Mouse (Mus musculus): Measurements from ENCODE around the gene Chst3. TPM values are rescaled to one million over a fixed set of nuclear protein-coding genes. Genes with fewer than 3 reads are reported as not detected.
"Not testable (repeated sequence)": the region's sequence is repeated elsewhere in the genome, so short reads cannot be mapped to it uniquely, and the experiment has no call there.

Chst3 gene
- polyA plus RNA-seq, 1 experiment from 2014 or later, result 2.3 TPM

DNA sequence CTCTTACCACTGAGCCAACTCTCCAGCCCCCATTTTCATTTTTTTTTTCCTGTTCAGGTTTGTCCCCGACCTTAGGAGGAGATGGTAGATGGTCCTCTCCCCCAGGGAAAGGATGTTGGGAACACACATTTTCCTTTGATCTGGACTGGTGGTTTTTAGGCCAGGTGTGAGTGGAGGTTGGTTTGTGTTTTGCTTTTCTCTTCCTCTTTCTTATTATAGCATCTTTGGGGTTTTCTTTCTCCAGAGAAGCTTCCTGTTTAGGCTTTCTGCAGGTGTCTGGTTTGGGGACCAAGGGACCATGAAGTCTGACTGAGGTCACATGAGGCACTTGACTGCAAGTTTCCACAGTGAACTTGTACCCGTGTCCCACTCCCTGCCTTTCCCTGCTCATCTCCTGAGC, 50.8 kb downstream of the Chst3 start:
- Histone ChIP-seq H3K4me3 (replicated peaks) (no peak overlapping the region), H3K4me2 (no peak overlapping the region), H3K9ac (no peak overlapping the region), H3K36me3 (no peaks in the 10 kb centered on the region), H3K4me1 (no peaks in the 10 kb centered on the region), H3K27me3 (replicated peaks) (no peaks in the 10 kb centered on the region), H3K27ac (no peak overlapping the region), H3K9me3 (no peaks in the 10 kb centered on the region)
- ATAC-seq (ENCODE audit: insufficient read depth, low FRiP score, low read depth), result no peak
- WGBS, result 51% methylated on average over 2 of the region's 2 CpGs

DNA sequence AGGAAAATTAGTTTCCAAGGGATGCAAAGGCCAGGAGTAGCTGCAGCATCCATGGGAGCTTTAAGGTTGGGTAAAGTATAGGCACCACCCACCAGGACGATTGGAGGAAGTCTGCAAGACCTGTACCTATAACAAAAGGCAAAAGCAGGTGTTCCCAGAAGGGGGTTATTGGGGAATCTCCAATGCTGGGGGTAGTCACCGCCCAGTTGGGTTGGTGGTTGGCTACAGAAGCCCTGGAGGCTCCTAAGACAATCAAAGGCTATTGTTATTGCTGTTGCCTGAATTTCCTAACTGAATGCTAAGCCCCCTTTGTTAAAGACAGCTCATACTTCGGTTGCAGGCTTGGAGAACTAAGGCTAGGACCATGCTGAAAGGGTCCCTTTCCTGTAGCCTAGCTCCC, 53.0 kb downstream of the Chst3 start:
- no peaks in the 10 kb centered on the region for H3K4me1 ChIP-seq
- H3K4me3 ChIP-seq (replicated peaks), result no peak overlapping the region
- no peak overlapping the region for H3K4me2 ChIP-seq
- 33% methylated on average over 3 of the region's 3 CpGs for WGBS
- no peak overlapping the region for H3K9ac ChIP-seq
- no peak for ATAC-seq (ENCODE audit: insufficient read depth, low FRiP score, low read depth)
- no peaks in the 10 kb centered on the region for H3K27me3 ChIP-seq (replicated peaks)
- H3K27ac ChIP-seq, result no peak overlapping the region
- no peaks in the 10 kb centered on the region for H3K36me3 ChIP-seq
- no peaks in the 10 kb centered on the region for H3K9me3 ChIP-seq

DNA sequence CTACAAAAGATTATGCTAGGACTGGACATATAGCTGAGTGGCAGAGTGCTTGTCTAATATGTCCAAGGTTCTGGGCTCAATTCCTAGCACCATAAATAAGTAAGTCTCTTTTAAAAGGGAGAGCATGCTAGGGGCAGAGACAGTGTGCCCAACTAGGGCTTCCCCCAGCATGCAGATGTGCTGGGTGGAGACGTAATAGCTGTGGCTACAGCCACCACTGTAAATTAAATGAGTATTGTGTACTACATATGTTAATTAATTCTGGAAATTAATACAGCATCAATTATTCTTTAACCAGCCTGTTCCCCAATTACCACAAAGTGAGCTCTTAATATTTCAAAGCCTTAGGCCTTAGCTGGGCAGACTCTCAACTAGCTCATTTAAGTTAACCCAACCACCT, 54.2 kb downstream of the Chst3 start:
- Histone ChIP-seq H3K4me3 (replicated peaks) (no peak overlapping the region), H3K4me2 (no peak overlapping the region), H3K9ac (no peak overlapping the region), H3K27me3 (replicated peaks) (no peaks in the 10 kb centered on the region), H3K9me3 (no peaks in the 10 kb centered on the region), H3K36me3 (no peaks in the 10 kb centered on the region), H3K4me1 (no peaks in the 10 kb centered on the region), H3K27ac (no peak overlapping the region)
- 84% methylated on average over 1 of the region's 1 CpGs for WGBS
- no peak for ATAC-seq (ENCODE audit: insufficient read depth, low FRiP score, low read depth)

DNA sequence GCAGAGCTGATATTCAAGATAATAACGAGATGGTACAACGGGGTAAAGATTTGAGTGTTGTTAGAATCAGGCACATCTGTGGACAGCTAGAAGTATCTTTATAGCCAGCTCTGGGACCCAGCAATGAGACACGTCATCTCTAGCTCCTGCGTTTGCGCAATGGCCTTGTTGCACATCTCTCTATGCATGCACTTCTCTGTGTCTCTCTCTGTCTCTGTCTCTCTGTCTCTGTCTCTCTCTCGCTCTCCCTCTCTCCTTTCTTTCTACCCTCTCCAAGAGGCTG, 56.1 kb downstream of the Chst3 start:
- no peaks in the 10 kb centered on the region for H3K27me3 ChIP-seq (replicated peaks)
- no peak overlapping the region for H3K4me2 ChIP-seq
- H3K9me3 ChIP-seq, result no peaks in the 10 kb centered on the region
- H3K27ac ChIP-seq, result no peak overlapping the region
- no peaks in the 10 kb centered on the region for H3K4me1 ChIP-seq
- H3K9ac ChIP-seq, result no peak overlapping the region
- WGBS, result 91% methylated on average over 6 of the region's 6 CpGs
- ATAC-seq (ENCODE audit: insufficient read depth, low FRiP score, low read depth), result no peak
- H3K36me3 ChIP-seq, result no peaks in the 10 kb centered on the region
- no peak overlapping the region for H3K4me3 ChIP-seq (replicated peaks)

DNA sequence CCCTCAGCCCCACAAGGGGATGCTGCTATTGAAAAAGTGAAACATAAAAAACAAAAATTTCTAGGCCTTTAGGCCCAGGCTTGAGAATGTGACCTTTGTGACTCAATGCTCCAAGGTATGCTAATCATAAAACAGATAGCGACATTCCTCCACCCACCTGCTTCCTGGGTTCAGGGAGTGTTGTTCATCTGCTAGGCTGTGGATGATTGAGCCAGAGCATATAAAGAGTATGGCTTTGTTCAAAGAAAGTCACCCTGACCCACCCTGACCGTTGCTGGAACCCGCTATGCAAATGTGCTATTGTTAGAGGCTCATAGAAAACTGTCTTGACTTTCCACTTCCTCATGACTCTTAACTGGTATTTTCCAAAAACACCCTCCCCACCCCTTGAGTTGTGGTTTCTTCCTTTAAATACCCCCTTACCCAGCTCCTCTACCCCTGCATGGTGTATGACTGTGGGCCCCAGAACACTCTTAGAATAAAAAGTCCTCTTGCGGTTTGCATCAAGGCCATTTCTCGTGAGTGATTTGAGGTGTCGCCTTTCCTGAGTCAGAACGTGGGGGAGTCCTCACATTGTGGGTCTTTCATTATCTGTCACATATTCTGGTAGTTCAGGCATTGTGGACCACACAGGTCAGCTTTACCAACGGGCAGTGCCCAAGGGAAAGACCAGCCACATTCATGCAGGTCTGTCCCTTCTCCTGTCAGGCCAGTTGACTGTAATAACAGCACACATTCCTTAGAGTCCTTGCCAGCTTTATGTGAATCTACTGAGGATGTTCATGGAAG, 56.7 kb downstream of the Chst3 start:
- not testable (repeated sequence) for H3K9ac ChIP-seq; H3K4me1 ChIP-seq; H3K4me2 ChIP-seq; H3K27me3 ChIP-seq (replicated peaks); H3K27ac ChIP-seq; ATAC-seq (ENCODE audit: insufficient read depth, low FRiP score, low read depth); H3K4me3 ChIP-seq (replicated peaks); H3K9me3 ChIP-seq; H3K36me3 ChIP-seq
- 81% methylated on average over 8 of the region's 8 CpGs for WGBS

DNA sequence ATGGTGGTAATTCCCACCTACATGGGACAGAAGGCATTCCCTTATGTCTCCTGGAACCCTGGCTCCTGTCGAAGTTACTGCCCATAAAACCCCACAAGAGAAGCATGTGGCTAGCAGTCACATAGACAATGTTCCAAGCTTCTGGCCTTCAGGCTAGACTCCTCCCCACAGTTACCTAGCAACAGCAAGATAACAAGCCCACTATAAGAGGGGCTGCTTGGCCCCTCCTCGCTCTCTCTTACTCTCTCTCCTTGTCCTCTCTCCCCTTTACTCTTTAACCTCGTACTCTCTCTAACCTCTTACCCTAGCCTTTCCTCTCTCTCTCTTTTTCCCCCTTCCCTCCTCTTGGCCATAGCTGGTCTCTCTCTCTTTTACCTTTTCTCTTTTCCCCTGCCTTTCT, 57.7 kb downstream of the Chst3 start:
- H3K36me3 ChIP-seq; ATAC-seq (ENCODE audit: insufficient read depth, low FRiP score, low read depth); H3K27ac ChIP-seq; H3K27me3 ChIP-seq (replicated peaks); H3K4me1 ChIP-seq; H3K4me3 ChIP-seq (replicated peaks); H3K9me3 ChIP-seq; H3K9ac ChIP-seq; H3K4me2 ChIP-seq: not testable (repeated sequence)
- WGBS, result 74% methylated on average over 3 of the region's 3 CpGs

DNA sequence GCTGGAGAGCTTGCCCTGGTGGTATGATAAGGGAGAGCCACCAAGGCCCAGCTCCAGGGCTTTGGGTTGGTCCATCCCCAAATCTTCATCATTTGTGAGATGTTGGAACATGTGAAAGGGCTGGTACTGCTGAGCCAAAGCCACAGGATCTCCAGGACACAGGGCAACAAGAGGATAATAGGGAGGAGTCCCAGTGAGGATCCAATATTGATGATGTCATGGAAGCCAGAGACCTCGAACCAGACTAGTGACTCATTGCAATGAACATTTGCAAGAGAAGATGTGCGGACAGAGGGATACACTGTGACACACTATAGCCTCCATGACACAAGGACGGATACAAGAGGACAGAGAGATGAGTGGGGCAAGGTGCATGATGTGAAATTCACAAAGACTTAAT, 60.9 kb downstream of the Chst3 start:
- Histone ChIP-seq H3K4me1 (no peaks in the 10 kb centered on the region), H3K4me3 (replicated peaks) (no peak overlapping the region), H3K4me2 (no peak overlapping the region), H3K36me3 (no peaks in the 10 kb centered on the region), H3K9ac (no peak overlapping the region), H3K27ac (no peak overlapping the region), H3K27me3 (replicated peaks) (no peaks in the 10 kb centered on the region), H3K9me3 (no peaks in the 10 kb centered on the region)
- 81% methylated on average over 3 of the region's 3 CpGs for WGBS
- ATAC-seq (ENCODE audit: insufficient read depth, low FRiP score, low read depth), result no peak

DNA sequence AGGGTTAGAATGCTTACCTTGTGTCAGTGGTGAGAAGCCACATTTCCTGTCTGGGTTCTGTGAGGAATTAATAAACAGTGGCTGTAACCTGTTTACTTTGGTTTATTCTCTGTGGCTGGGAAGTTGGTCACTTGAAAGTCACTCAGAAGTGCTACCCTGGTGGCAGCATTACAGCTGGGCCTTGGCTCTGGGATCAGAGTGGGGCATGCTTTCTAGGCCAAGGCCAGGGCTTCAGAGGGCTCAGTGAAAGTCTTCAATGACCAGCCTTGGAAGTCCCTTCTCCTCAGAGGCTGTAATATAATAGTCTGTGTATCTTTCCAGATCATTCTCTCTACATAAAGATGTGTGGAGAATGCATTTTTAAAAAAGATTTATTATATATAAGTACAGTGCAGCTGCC, 63.0 kb downstream of the Chst3 start:
- ATAC-seq (ENCODE audit: insufficient read depth, low FRiP score, low read depth), result no peak

DNA sequence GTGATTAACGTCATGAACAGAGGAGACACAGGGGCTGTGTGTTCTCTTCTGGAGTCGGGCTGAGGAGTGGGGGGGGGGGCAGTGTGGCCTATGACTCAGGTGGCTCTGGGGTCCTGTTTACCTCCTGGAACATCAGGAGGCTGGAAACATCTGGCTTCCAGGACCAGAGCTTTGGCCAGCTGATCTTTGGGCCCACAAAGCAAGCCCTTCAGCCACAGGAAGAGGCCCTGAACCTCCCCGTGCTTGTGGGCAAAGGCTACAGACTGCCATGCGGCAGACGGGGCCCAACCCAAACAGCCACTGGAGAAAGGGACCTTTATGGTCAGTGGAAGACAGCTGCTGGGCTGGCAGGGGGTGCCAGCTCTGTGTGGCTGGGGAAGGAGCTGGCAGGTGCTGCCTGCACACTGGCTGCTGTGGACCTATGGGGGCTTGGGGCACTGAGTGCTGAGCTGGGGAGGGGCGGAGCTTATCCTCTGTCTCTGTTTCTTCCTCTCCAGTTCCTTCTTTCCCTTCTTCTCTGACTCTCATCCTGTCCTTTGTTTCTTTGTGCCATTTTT, 67.9 kb downstream of the Chst3 start:
- no peaks in the 10 kb centered on the region for H3K4me1 ChIP-seq
- no peak for ATAC-seq (ENCODE audit: insufficient read depth, low FRiP score, low read depth)
- 49% methylated on average over 6 of the region's 6 CpGs for WGBS

More for the DNA sequence above, 63.0 kb downstream of the Chst3 start:
- H3K27me3 ChIP-seq (replicated peaks), result no peaks in the 10 kb centered on the region
- H3K4me2 ChIP-seq, result no peak overlapping the region
- no peaks in the 10 kb centered on the region for H3K4me1 ChIP-seq
- no peaks in the 10 kb centered on the region for H3K9me3 ChIP-seq
- no peak overlapping the region for H3K4me3 ChIP-seq (replicated peaks)
- no peak overlapping the region for H3K27ac ChIP-seq
- no peaks in the 10 kb centered on the region for H3K36me3 ChIP-seq
- no peak overlapping the region for H3K9ac ChIP-seq

DNA sequence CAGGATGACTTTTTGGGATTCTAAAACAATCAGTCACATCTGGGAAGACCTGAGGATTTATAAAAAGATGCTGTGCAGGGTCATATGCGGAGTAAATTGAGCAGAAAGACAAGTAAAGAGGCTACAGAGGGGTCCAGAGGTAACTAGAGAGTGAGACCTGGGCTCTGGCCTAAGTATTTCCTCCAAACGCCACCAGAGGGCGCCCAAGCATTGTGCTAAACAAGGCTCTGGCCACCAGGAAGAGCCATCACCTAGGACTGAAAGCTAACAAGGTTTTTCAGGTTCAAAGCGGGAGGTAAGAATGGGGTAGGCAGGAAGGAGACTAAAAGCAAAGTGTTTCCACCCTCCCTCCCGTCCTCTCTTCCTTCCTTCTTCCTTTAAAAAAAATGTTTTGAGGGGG, 71.0 kb downstream of the Chst3 start:
- Histone ChIP-seq H3K9ac (no peak overlapping the region), H3K4me3 (replicated peaks) (no peak overlapping the region), H3K36me3 (no peaks in the 10 kb centered on the region), H3K27ac (no peak overlapping the region), H3K4me2 (no peak overlapping the region), H3K4me1 (no peaks in the 10 kb centered on the region), H3K27me3 (replicated peaks) (no peaks in the 10 kb centered on the region), H3K9me3 (no peaks in the 10 kb centered on the region)
- WGBS, result 4% methylated on average over 5 of the region's 5 CpGs
- peak; percentile 61; the same call in 1 of the 2 replicates for ATAC-seq (ENCODE audit: insufficient read depth, low FRiP score, low read depth)

More for the DNA sequence above, 67.9 kb downstream of the Chst3 start:
- Histone ChIP-seq H3K4me3 (replicated peaks) (no peak overlapping the region), H3K27ac (no peak overlapping the region), H3K9ac (no peak overlapping the region), H3K27me3 (replicated peaks) (no peaks in the 10 kb centered on the region), H3K4me2 (no peak overlapping the region), H3K9me3 (no peaks in the 10 kb centered on the region), H3K36me3 (no peaks in the 10 kb centered on the region)

DNA sequence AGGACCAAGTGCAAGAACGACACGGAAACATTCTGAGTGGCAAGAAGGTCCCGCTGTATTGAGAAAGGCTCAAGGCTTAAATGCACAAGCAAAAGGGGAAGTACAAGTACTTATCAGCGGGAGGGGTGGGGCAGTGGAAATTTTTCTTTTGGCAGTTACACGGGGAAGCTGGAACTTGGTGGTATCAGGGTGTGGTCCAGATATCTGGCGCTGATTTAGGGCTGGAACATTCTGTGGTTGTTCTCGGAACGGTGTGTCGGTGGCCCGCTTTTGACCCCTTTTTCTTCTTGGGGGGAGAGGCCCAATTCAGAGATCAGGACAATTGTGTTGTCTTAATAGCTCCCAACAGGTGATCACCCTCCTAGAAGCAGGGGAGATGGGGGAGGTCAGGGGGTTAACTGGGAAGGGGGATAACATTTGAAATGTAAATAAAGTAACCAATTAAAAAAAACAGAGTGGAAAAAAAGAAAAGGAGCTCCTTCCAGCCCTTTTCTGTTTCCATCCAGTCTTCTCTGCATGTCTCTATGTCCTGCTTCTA, 71.5 kb downstream of the Chst3 start:
- H3K9ac ChIP-seq; H3K9me3 ChIP-seq; H3K4me1 ChIP-seq; H3K27ac ChIP-seq; H3K27me3 ChIP-seq (replicated peaks); H3K4me3 ChIP-seq (replicated peaks); H3K4me2 ChIP-seq; ATAC-seq (ENCODE audit: insufficient read depth, low FRiP score, low read depth); H3K36me3 ChIP-seq: not testable (repeated sequence)
- WGBS, result 54% methylated on average over 10 of the region's 10 CpGs

DNA sequence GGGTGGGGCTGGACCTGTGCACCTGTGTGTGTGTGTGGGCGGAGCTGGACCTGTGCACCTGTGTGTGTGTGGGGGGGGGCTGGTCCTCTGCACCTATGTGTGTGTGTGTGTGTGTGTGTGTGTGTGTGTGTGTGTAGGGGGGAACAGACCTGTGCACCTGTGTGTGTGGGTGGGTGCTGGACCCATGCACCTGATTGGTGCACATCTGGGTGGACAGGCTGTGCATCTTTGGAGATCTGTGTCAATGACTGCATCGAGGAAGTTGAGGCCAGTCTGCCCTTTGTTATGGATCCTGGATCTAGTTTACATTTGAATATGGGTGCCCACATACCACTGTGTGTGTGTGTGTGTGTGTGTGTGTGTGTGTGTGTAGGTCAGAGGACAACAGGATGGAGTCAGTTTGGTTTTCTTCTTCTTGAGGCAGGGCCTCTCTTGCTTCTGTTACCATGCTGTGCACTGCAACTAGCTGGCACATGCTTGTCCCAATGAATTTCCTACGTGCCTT, 77.4 kb downstream of the Chst3 start:
- Histone ChIP-seq H3K9me3 (no peaks in the 10 kb centered on the region), H3K36me3 (no peaks in the 10 kb centered on the region), H3K4me2 (no peak overlapping the region), H3K4me1 (no peaks in the 10 kb centered on the region; the same call in 1 of the 2 replicates), H3K27ac (no peak overlapping the region), H3K27me3 (replicated peaks) (no peaks in the 10 kb centered on the region), H3K9ac (no peak overlapping the region), H3K4me3 (replicated peaks) (no peak overlapping the region)
- ATAC-seq (ENCODE audit: insufficient read depth, low FRiP score, low read depth), result no peak
- 86% methylated on average over 3 of the region's 3 CpGs for WGBS
